Mouse (Mus musculus) v-Abl transformed pro-B cells (cell line): ENCODE measurements around the gene Unc5a.

Experiments used
- in situ Hi-C, 2 experiments: fragments of 400-800 bp; cut with MboI; formaldehyde crosslinking; loops; one replicate each; pipeline ENCODE4 v1.15.1; 2025; ENCODE audit not compliant: unreplicated experiment in 2 of 2

The Unc5a gene

GRCm38 (mm10) chr13:54948531-54949493, at the start of gene Unc5a:
Unc5a (plus strand) TSS chr13:54949411.
- in situ Hi-C loops, result no loop called here

DNA sequence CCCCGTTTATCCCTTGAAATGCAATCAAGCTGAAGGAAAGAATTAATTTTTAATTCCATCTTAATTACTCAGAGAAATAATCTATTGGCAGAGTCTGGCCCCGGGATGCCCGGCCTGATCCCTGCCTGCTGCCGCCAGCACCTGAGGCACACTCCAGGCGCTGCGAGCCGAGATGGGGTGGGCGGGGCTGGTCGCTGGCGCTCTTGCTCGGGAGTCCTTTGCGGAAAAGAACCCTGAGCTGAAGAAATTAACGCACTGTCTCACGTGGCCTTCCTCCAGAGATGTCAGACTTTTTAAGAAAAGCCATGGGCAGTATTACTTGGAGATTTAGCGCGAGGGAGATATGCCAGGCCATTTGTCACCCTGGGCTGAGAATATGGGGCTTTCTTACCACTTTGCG, 37.2 kb upstream of the Unc5a start:
- in situ Hi-C loops, result no loop called here

- in situ Hi-C loops, result no loop called here
Measured at GRCm38 (mm10) chr13:54912894-54913621, 36.2 kb upstream of the Unc5a start.

- in situ Hi-C loops, result no loop called here
Measured at GRCm38 (mm10) chr13:54916644-54917043, 32.6 kb upstream of the Unc5a start.

GRCm38 (mm10) chr13:54918910-54919309, 30.3 kb upstream of the Unc5a start:
- in situ Hi-C loops, result no loop called here

DNA sequence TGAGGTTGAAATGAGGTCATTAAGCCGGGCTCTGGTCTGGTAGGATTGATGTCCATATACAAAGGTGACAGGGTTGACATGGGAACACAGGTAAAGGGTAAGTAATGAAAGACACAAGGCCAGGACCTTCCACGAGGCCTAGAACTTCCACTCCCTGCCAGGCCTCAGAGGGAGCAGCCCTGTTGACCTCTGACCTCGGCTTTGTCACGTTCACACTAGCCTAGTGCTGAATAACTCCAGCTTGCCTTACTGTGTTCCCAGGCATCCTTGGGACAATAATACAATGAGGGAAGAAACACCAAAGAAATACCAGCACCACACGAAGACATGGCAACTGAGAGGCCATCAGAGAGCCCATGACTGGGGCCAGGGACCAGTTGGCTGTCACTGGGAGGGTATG, 29.5 kb upstream of the Unc5a start:
- in situ Hi-C loops, result no loop called here

- in situ Hi-C loops, result no loop called here
Measured at GRCm38 (mm10) chr13:54921700-54922099, 27.5 kb upstream of the Unc5a start.

- in situ Hi-C loops, result no loop called here
Measured at GRCm38 (mm10) chr13:54923705-54924104, 25.5 kb upstream of the Unc5a start.

DNA sequence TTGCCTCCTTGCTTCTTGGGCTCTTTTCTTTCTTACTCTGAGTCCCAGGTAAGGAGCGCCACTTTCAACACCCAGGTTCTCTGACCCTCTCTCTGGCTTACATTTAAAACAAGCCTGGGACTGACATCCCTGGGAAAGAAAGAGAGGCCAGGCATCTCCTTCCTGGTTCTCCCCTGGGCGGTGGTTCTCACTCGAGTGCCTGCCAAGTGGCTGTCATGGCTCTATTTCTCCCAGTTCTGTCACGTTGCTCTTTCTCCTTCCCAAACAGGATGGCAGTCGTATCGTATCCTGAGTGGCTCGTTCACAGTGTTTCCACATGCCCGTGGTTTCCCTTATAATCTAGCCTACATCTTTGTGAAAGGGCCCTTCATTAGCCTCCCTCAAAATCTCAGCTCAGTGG, 23.7 kb upstream of the Unc5a start:
- in situ Hi-C loops, result no loop called here

GRCm38 (mm10) chr13:54926654-54927053, 22.6 kb upstream of the Unc5a start:
- in situ Hi-C loops, result no loop called here

DNA sequence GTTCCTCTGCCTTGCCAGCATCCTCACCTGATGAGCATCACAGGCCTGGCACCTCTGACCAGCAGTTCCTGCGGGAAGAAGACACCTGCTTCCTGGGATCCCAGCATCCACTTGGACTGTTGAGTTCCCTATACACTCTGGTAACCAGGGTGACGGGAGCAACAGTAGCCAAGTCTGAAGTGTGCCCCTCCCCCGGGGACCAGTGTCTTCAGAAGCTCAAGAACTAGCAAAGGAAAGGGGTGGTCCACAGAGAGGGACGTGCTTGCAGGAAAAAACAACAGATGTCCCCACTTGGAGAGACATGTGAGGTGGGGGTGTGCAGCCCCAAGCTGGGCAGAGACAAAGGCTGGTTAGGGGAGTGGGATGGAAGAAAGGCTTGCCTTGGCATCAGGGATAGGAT, 19.1 kb upstream of the Unc5a start:
- in situ Hi-C loops, result no loop called here

GRCm38 (mm10) chr13:54934873-54935272, 14.3 kb upstream of the Unc5a start:
- in situ Hi-C loops, result no loop called here

GRCm38 (mm10) chr13:54936173-54936572, 13.0 kb upstream of the Unc5a start:
- in situ Hi-C loops, result no loop called here

DNA sequence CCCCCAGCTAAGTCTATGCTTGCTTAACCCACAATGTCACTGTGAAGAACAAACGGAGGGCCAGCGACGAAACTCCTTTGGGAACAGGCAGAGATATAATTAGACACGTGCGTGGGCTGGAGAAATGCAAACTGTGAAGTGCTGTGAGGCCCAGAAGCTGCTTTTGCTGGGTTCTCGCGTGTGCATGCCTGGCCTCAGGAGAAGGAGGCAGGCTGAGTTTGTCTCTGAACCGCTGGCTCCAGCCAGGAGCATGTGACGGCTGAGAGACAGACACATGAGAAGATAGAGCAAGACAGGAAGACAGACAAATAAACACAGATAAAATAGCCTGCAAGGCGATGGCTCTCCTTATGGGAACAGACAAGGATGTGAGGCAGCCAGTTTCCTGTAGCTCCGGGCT, 11.3 kb upstream of the Unc5a start:
- in situ Hi-C loops, result no loop called here

GRCm38 (mm10) chr13:54938493-54938892, 10.7 kb upstream of the Unc5a start:
- in situ Hi-C loops, result no loop called here

DNA sequence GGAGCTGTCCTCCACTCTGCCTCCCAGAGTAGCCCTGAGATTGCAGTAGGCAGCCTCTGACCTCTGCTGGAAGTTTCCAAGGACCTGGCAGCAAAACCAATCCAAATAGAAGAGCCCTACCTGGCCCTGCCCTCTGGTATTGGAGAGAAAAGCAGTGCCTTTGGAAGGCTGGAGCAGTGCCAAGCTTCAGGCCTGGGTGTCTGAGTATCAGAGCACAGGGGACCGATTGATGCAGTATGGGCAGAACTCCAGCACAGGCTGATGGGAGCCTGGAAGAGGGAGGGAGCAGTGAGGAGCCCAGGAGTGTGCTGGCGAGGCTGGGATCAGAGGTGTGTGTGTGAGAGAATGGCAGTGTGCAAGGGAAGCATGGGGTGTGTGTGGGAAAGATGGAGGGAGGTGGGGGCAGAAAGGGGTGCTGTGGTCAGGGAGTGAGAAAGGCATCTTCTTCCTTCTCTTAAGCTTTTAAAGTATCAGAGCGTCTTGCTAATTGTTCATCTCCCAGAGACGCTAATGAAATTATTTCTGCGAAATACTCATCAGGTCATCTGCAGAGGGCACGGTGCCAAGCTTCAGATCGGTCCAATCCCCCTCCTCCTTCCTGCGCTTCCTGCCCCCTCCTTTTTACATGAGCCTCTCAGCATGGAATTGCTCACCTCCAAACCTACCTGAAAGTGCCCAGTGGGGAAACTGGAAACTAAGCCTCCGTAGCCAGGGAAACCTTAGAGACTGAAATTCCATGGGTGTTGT, 4.6 kb upstream of the Unc5a start:
- in situ Hi-C loops, result no loop called here

DNA sequence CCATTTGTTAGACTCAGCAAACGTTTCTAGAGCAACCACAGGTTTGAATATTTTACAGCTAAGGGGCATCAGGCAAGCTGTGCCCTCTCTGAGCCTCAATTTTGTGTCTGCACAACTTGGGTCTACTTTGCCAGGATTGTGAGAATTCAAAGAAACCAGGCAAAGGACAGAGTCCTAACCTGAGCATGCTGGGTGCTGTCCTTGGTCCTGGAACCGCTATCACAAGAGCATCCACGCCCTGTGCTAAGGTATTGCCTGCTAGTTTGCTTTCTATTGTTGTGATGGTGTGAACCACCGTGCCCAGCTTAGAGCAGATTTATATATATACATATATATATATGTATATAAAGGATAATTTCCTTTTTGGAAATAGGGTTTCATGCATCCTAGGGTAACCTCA, 3.9 kb upstream of the Unc5a start:
- in situ Hi-C loops, result no loop called here

GRCm38 (mm10) chr13:54946406-54946805, 2.8 kb upstream of the Unc5a start:
- in situ Hi-C loops, result no loop called here

DNA sequence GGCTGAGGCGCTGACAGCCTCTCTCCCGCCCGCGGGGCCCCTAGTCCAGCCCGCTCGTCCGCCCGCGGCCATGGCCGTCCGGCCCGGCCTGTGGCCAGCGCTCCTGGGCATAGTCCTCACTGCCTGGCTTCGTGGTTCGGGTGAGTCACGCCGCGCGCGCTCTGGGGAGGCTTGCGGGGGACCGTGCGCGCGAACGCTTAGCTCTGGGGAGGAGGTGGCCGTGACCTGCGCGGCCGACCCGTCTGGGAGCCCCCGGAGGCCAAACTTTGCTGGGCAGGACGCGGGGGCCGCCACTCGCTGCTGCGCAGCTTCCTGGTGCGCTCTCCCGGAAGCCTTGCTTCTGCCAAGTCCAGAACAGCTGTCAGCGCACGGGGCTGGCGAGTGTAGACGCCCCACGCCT, 381 bp downstream of the Unc5a start:
- in situ Hi-C loops, result no loop called here

DNA sequence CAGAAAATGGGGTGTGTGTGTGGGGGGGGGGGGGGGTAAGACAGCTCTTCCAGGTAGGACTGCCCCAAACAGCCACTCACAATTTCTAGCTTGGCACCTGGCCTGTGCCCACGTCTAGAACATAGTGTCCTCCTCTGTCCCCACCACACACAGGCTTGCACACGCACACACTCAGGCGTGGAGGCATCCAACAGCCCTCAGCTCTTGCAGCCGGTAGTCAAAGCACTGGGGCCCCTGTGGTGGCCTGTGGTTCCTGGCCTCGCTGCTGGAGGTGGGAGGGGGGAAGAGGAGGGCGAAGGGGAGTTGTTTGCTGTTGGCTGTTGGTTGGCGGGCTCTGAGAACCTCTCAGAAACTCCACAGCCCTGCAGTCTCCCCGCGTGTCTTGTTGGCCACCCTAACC, 920 bp downstream of the Unc5a start:
- in situ Hi-C loops, result no loop called here

DNA sequence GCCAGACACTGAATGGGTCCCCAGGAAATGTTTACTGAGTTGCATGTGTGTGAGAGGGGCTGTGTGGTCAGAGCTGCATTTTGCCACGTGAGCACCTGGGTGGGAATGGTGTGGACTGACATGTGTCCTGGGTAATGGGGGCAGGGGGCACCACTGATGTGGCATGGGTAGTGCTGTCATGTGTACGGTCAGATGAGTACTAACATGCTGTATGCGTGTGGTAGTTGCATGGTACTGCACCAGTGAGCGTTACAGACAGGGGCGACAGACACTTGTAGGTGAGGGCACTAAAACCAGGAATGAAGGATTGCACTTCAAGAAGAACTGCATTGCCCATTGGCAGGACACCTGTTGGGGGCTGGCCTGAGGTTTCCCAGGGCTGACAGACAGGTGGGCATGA, 2.0 kb downstream of the Unc5a start:
- in situ Hi-C loops, result no loop called here
